Mouse (Mus musculus): Measurements from ENCODE around the gene Extl1. TPM values are rescaled to one million over a fixed set of nuclear protein-coding genes. Genes with fewer than 3 reads are reported as not detected.

The Extl1 gene
- total RNA-seq, 1 experiment from 2014 or later, result 0.96 TPM

DNA sequence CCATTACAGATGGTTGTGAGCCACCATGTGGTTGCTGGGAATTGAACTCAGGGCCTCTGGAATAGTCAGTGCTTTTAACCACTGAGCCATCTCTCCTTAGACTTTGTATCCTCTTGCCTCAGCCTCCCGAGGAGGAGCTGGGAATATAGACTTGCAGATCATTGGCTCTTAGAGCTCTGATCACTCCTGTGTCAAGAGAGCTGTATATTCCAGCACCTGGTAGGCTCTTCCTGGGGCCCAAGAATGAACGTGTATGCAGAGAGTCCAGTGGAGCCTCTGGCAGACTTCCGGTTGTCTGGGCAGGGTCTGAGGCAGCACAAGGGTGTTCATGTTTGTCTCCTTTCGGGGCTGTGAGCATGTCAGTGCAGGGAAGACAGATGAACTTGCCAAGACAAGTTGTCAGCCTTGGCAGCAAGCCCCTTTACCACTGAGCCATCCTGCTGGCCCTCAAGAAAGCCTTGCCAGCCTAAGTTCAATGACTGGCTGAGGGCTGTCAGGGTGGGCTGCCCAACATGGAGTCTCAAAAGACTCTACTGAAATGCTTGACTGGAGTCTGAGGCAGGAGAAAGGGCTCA is 69.5 kb downstream of the Extl1 start:
- DNase-seq, result no peak

DNA sequence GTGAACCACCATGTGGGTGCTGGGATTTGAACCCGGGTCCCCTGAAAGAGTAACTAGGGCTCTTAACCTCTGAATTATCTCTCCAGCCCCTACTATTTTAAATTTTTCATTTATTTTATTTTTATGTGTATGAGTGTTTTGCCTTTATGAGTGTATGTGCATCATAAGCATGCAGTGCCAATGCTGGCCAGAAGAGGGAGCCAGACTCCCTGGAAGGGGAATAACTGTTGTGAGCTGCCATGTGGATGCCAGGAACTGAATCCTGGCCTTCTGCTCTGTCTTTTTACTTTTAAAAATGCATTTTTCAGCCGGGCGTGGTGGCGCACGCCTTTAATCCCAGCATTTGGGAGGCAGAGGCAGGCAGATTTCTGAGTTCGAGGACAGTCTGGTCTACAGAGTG is 70.7 kb downstream of the Extl1 start:
- DNase-seq, result peak; percentile 50

DNA sequence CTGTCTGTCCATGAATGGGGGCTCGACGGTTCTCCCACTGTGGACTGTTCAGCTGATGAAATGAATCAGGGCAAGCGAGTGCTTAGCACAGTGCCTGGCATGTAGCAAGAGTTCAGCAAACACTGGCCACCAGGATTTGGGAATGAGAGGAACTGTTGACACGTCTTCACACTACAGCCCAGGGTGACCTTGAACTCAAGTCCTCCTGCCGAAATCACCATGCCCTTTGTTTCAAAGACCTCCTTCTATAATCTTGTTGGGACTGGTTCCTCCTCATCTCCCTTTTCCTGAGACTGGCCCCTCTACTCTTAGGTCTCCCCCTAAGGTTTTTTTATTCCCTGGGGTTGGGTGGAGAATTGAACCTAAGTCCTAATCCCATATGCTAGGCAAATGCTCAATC is 71.3 kb downstream of the Extl1 start:
- no peak for DNase-seq

DNA sequence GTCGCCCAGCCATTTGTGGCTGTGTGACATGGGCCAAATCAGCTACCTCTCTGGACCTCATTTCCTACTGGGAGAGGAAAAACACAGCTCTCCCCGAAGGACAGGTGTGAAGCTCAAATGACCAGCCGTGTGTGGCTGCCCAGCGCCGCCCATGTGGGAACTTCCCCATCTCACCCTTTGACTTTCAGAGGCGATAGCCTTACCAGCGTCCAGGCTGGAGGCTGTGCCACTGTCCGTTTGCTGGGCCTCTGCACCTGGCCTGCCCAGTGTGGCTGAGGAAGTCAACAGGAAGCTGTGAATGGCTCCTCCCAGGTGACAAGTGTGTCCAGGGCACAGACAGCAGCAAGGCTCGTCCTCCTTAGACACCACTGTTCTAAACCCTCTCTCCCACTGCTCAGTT is 71.9 kb downstream of the Extl1 start:
- no peak for DNase-seq

DNA sequence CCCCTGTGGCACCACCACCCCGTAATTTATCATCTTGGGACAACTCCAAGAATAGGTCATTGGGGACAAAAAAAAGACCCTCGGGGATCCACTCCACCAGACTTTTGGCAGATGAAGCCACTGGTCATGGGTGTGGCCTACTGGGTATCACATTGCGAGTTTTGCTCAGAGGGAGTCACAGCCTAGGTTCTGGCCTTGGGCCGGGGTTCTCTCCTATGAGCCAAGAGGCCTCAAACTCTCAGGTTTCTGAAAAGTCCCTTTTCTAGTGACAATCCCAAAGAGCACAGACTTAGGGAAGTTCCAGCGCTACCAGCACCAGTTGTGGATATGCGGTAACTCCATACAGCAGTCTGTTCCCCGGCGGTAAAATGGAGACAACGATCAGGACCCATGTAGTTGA is 73.0 kb downstream of the Extl1 start:
- DNase-seq, result no peak

DNA sequence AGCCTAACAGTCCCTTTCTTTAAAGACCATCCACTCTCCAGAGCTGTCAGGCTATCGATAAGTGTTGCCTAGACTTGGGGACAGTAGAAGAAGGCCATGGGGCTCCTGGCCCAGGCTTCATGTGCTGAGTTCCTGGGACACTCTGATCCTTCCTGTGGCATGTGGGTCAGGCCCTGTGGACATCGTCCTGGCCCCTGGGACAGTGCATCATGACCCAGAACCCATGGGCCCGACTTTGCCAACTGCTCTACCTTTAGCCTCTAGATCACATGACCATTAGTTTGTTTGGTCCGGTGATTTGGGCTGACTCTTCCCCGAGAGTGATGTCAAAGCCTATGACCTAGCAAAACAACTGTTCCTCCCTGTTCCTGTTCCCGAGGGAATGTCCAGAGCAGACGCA is 73.5 kb downstream of the Extl1 start:
- no peak for DNase-seq

DNA sequence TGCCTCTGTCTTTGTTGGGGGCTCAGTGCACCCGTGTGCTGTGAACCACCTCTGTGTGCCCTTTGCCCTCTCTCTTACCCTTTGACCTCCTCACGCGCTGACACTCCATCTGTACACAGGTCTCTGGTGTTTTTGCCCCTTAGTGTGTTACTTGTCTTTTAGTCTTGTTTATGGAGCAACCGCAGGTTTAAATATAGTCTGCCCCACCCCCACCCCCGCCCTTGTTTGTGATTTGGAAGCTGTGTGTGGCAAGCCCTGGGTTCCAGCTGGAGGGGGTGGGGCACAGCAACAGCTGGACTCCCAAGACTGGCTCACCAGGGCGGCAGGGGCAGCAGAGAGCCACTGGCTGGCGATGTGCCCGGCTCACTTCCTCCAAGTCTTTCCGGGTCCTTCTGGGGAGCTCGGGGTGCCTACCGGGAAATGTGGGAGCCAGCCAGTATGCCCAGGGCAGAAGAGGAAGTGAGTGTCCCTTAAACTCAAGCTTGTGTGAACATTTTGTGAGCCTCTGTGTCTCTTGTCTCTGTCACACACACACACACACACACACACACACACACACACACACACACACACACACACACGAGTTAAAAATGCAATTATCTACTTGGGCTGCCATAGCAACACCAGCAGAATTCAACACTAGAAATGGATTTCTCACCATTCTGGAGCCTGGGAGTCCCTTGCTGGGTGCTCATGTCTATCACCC is 76.1 kb downstream of the Extl1 start:
- DNase-seq, result peak; percentile 86

DNA sequence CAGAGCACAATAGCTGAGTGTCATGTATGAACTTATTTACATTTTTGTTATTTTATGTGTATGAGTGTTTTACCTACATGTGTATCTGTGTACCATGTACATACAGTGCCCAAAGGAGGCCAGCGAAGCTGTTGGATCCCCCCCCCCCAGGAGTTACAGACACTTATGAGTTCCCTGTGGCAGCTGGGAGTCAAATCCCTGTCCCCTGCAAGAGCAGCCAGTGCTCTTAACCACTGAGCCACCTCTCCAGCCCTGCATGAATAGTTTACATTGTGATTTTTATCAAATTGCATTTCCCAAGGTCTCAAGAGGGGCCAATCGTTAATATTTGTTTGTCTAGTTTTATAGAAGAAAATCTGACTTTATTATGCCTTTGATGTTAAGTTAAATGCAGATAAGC is 76.7 kb downstream of the Extl1 start:
- no peak for DNase-seq

Other genes starting within 250 kb of the Extl1 start
- gene Cep85, start 196.7 kb downstream of the Extl1 start, total RNA-seq (2021), result 20.6 and 24.6 TPM in 2 replicates
- gene Gm7534, start 180.8 kb downstream of the Extl1 start, total RNA-seq (2021), result not detected in 2 replicates
- gene Catsper4, start 156.5 kb downstream of the Extl1 start, total RNA-seq (2021), result not detected in 2 replicates
- gene Cnksr1, start 145.5 kb downstream of the Extl1 start, total RNA-seq (2021), result 0.15 TPM in 1 of 2 replicates, not detected in the other
- not detected in 2 replicates for gene E130218I03Rik, start 140.2 kb downstream of the Extl1 start, total RNA-seq (2021)
- gene Zfp593, start 138.3 kb downstream of the Extl1 start, total RNA-seq (2021), result 8.4 and 9.7 TPM in 2 replicates
- not detected in 2 replicates for gene Gm30191, start 136.9 kb downstream of the Extl1 start, total RNA-seq (2021)
- 11.4 and 13.8 TPM in 2 replicates for gene Grrp1, start 129.7 kb downstream of the Extl1 start, total RNA-seq (2021)
- gene Pdik1l, start 96.0 kb downstream of the Extl1 start, total RNA-seq (2021), result 18.1 and 20.7 TPM in 2 replicates
- gene Trim63, start 68.7 kb downstream of the Extl1 start, total RNA-seq (2021), result not detected in 2 replicates
- gene Slc30a2, start 40.7 kb downstream of the Extl1 start, total RNA-seq (2021), result 13.4 and 18.8 TPM in 2 replicates
- gene Pafah2, start 12.5 kb upstream of the Extl1 start, total RNA-seq (2021), result 15.9 and 21.2 TPM in 2 replicates
- gene Stmn1, start 84.5 kb upstream of the Extl1 start, total RNA-seq (2021), result 118 and 119 TPM in 2 replicates
- 25.9 and 32.2 TPM in 2 replicates for gene Paqr7, start 112.8 kb upstream of the Extl1 start, total RNA-seq (2021)
- 1.8 and 3.0 TPM in 2 replicates for gene Aunip, start 127.1 kb upstream of the Extl1 start, total RNA-seq (2021)
- gene Mtfr1l, start 151.5 kb upstream of the Extl1 start, total RNA-seq (2021), result 103 and 113 TPM in 2 replicates
- 30.2 and 32.3 TPM in 2 replicates for gene Selenon, start 168.3 kb upstream of the Extl1 start, total RNA-seq (2021)

Data from adrenal gland, postnatal 14 days (tissue).